Mouse (Mus musculus) T-helper 2 cell (primary cell): ENCODE data around the gene Nup85.

Source experiments
- in situ Hi-C: fragments of 300-600 bp; cut with MboI, MseI; formaldehyde crosslinking; loops from one replicate; pipeline ENCODE4 v1.15.1; 2025; ENCODE audit warnings: high pct_unique_total_duplicates

Gene Nup85

GRCm38 (mm10) chr11:115582913-115583606, 18.8 kb downstream of the Nup85 start:
- in situ Hi-C loops, result no loop called here

- in situ Hi-C loops, result no loop called here
These were observed 20.3 kb downstream of the Nup85 start for GRCm38 (mm10) chr11:115584376-115585073.

GRCm38 (mm10) chr11:115585573-115586100, 21.4 kb downstream of the Nup85 start:
- in situ Hi-C loops, result no loop called here

- in situ Hi-C loops, result no loop called here
These were observed 22.2 kb downstream of the Nup85 start for GRCm38 (mm10) chr11:115586403-115586802.

GRCm38 (mm10) chr11:115587984-115588383, 23.8 kb downstream of the Nup85 start:
- in situ Hi-C loops, result no loop called here

GRCm38 (mm10) chr11:115590526-115591075, 26.4 kb downstream of the Nup85 start:
- in situ Hi-C loops, result no loop called here

GRCm38 (mm10) chr11:115595209-115595608, 31.0 kb downstream of the Nup85 start:
- in situ Hi-C loops, result no loop called here

- in situ Hi-C loops, result no loop called here
These were observed 34.1 kb downstream of the Nup85 start for GRCm38 (mm10) chr11:115598309-115598708.

GRCm38 (mm10) chr11:115599722-115600121, 35.5 kb downstream of the Nup85 start:
- in situ Hi-C loops, result no loop called here

GRCm38 (mm10) chr11:115600743-115601142, 36.5 kb downstream of the Nup85 start:
- in situ Hi-C loops, result no loop called here

- in situ Hi-C loops, result no loop called here
These were observed 36.9 kb downstream of the Nup85 start for GRCm38 (mm10) chr11:115601174-115601573.

GRCm38 (mm10) chr11:115603128-115603475, 38.9 kb downstream of the Nup85 start:
- in situ Hi-C loops, result no loop called here

GRCm38 (mm10) chr11:115603476-115604303, 39.5 kb downstream of the Nup85 start, which contains the start of the genes Mrps7 and Gga3:
Gene Mrps7 (plus strand): TSS chr11:115603925.
Gene Gga3 (minus strand): TSS chr11:115604051.
- in situ Hi-C loops, result no loop called here

GRCm38 (mm10) chr11:115604304-115604696, 40.1 kb downstream of the Nup85 start:
- in situ Hi-C loops, result no loop called here

- in situ Hi-C loops, result no loop called here
These were observed 42.5 kb downstream of the Nup85 start for GRCm38 (mm10) chr11:115606733-115607132.

- in situ Hi-C loops, result no loop called here
These were observed 44.5 kb downstream of the Nup85 start for GRCm38 (mm10) chr11:115608421-115609399.

- in situ Hi-C loops, result no loop called here
These were observed 45.3 kb downstream of the Nup85 start for GRCm38 (mm10) chr11:115609576-115609975.

- in situ Hi-C loops, result no loop called here
These were observed 46.9 kb downstream of the Nup85 start for GRCm38 (mm10) chr11:115611173-115611572.

GRCm38 (mm10) chr11:115612059-115612409, 47.8 kb downstream of the Nup85 start:
- in situ Hi-C loops, result no loop called here

GRCm38 (mm10) chr11:115612410-115613137, 48.3 kb downstream of the Nup85 start, which contains the start of gene Mif4gd:
Gene Mif4gd (minus strand): TSS chr11:115612969.
- in situ Hi-C loops, result no loop called here
